Mouse (Mus musculus): Measurements from ENCODE around the gene Lrp1.
A peak's percentile ranks its signal among the peaks of the same experiment; 100 is the strongest.

The Lrp1 gene

DNA sequence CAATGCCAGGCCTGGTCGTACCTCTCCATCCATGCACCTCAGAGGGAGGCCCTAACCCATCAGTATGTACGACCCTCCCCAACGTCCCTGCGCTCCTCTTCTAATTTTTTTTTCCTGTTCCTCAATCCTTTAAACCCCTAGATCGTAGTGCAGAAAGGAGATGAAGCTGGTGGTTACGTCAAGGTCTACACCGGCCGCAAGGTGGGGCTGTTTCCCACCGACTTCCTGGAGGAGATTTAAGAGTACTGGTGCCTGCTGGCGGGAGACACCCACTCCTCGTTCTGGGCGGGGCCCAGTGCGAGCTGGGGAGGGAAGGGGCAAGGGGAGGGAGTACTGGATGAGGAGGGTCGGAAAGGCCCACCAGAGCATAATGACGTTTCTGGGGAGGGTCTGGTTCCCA, 112.7 kb downstream of the Lrp1 start:
- peak in 1 of 2 experiments; percentile 66 for DNase-seq (ENCODE audit: low spot score in 2 of 2)

DNA sequence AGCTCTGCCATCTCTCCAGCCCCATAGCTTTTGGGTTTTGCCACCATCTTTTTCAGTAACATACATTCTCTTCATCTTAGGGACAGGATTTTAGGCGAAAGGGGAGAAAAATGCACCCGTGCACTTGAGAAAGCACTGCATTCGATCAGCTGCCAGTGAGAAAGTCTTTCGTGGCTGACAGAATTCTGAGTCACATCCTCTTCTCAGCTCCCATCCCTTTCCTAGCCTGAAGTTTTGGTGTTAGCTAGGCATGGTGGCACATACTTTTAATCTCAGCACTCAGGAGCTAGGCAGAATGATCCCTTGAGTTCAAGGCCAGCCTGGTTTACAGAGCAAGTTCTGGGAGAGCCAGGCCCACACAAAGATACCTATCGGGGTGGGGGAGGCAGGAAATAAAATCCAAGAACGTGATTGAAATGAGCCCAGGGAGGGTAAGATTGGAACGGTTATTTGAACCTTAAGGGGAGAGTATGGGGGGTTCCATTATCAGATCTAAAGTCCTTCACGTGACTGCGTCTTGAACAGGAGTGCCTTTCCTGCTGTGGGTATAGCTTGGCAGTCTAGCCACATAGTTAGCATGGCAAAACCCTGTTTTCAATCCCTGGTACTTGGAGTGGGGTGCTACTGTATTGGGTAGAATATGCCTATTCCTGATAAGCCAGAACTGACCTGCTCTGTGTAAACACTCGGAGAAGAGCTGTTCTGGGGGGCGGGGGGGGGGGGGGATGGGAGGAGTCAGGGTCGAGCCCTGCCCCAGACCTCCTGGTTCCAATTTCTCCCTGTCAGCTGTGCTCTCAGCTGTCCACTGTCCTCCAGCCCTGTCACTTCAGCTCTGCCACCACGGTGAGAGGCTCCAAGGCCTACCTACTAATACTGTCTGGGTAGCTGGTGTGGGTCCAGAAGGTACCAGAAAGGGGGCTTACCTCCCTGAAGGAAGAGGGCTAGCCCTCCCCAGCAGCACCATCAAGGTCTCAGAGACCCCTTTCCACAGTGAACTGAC, 119.8 kb downstream of the Lrp1 start, which contains the start of gene Stac3:
TSS of gene Stac3 (plus strand) at position 793 of the 1,000 bp plus-strand sequence.
- no peak for DNase-seq (ENCODE audit: low spot score in 2 of 2)

DNA sequence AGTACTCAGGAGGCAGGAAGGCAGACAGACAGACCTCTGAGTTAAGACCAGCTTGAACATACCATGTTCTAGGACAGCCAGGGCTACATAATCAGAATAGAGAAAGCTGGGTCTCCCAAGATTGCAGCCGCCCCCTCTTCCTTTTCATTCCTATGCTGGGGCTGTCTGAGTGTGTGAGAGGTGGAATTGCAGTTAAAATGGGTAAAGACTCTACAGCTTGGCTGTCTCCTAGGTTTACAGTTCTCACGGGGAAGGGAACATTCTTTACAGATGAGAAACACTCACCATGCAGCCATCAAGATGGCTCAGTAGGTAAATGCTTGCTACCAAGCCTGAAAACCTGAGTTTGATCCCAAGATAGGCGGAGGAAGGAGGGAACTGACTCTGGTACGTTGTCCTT, 120.9 kb downstream of the Lrp1 start:
- no peak for DNase-seq (ENCODE audit: low spot score in 2 of 2)

DNA sequence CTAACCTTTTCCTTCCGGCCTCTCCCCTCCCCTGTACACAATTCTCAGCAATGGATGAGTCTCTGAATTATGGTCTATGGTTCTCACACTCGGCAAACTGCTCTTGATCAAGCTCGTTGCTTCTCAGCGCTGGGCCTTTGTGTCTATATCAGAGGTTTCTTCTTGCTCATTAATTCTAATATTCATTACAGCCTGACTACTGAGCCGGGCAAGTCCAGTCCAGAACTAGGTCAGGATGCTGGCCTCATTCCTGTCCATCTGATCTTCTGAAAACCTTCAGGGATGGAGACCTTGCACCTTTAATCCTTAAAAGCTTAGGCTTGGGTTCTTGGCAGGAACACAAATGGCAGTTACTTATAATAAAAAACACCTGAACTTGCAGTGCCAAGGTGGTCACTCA, 121.4 kb downstream of the Lrp1 start:
- DNase-seq (ENCODE audit: low spot score in 2 of 2) = no peak

DNA sequence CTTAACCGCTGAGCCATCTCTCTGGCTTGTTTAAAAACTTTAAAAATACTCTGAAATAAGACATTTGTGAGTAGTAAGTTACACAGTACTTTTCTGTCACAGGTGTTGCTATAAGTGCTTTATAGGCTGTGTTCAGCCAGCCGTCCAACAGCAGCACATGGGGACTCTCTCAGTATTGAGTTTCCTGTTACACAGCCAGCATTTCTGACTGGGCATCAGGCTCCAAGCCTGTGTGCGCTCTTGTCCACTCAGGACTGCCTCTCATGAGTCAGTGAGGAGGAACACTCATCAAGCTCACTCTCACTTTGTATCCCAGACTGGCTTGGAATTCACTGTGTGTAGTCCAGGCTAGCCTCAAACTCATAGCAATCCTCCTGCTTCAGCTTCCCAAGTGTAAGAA, 124.8 kb downstream of the Lrp1 start:
- no peak for DNase-seq (ENCODE audit: low spot score in 2 of 2)

- no peak for DNase-seq (ENCODE audit: low spot score in 2 of 2)
Observed at GRCm38 (mm10) chr10:127492118-127492517, 128.8 kb downstream of the Lrp1 start.

DNA sequence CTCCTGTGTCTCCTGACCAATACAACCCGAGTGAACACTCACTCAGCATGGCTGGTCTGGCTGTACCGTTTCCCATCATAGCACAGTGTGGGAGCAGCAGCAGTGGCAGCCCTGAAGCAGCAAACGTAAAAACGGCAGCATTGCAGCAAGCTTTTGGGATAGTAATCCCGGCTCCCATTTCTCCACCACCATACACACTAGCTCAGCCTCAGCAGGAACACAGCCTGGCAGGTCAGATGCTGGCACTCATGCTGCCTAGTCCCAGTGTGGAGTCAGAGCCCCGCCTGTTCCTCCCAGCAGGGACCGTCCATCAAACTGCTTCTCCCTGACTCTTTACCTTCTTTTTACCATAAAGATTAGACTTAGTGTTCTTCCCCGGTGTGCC, 129.8 kb downstream of the Lrp1 start:
- DNase-seq (ENCODE audit: low spot score in 2 of 2) = no peak

DNA sequence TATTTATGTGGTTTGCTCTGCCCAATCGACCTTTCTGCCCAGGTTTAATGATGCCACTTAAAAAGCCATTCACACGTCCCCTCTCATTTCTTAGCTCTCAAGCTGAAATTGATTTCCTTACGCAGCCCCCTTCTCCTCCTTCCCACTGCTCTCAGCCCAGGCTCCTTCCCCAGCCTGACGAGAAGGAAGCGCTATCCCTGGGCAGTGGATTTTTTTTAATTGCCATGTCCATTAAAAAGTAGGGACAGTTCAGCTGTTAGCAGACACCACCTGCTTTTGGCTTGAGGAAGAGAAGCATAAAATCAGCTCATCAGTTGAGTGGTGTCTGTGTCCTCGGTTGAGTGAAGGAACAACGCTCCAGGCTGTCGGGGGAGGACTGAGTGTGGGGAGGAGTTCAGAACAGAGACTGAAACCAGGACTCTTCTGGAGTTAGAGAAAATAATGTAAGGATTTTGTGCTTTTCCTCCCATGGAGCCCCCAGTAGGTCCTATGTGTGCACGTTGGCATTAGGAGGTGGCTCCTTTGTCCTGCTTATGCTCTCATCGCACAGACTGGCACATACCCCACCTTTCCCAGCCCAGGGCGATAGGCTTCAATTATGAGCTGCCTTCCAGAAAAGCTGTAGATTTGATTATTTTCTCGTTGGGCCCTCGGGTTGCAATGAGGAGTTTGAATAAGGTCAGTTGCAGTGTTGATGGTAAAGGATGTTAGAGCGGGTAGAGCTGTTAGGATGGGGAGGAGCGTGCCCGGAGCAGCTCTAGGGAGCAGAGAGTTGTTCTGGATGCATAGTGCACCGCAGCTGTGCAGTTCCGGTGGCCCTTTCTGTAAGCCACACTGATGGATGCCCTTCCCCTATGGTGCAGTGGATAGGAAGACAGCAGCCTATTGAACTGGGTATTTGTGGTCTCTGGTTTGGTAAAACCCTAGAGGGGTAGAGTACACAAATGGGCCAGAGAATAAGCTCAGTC, 130.5 kb downstream of the Lrp1 start:
- DNase-seq (ENCODE audit: low spot score in 2 of 2) = no peak

GRCm38 (mm10) chr10:127488856-127489255, 132.1 kb downstream of the Lrp1 start:
- no peak for DNase-seq (ENCODE audit: low spot score in 2 of 2)

Data from urinary bladder, adult 18-20 months (tissue).